ENCODE assay signal across 19 mouse cellular contexts in genomic region chr10:69640617-69641016, GRCm38 (mm10).
DNase-seq lines count a peak whose midpoint lies in the region; ATAC-seq and TF ChIP-seq lines count a peak whose summit lies in the region.
"Had no signal": no experiment of that assay in that cellular context is flagged by ENCODE, and none has a peak within 500 bp of the region (broad histone marks: within the 10 kb centered on the region; RNA-seq: fewer than 3 reads in every experiment).

No protein-coding gene starts in this region.

- 87% methylated on average over 4 of the region's 4 CpGs for WGBS in heart, adult 2 months
- WGBS in liver, postnatal 0 days (ENCODE audit: insufficient replicate concordance) = 74% methylated on average over 4 of the region's 4 CpGs

- H3K9me3 ChIP-seq in liver, postnatal 0 days (ENCODE audit: low read length) = no peaks in the 10 kb centered on the region
- no peaks in the 10 kb centered on the region for H3K9me3 ChIP-seq in ES-Bruce4 (replicated peaks; ENCODE audit: control insufficient read depth, insufficient read depth, low read length, poor library complexity, severe bottlenecking)
- H3K9me3 ChIP-seq: forebrain, embryonic 12.5 days; liver, embryonic 12.5 days; midbrain, embryonic 10.5 days had no signal

- no peaks in the 10 kb centered on the region; the same call in 1 of the 2 replicates for H3K36me3 ChIP-seq in heart, adult 2 months (ENCODE audit: control insufficient read depth, insufficient read depth, low read length)
- H3K36me3 ChIP-seq in liver, postnatal 0 days (replicated peaks; ENCODE audit: insufficient read depth, low read length) = no peaks in the 10 kb centered on the region
- H3K36me3 ChIP-seq in ES-Bruce4 (ENCODE audit: control insufficient read depth, insufficient read depth, low read length, poor library complexity, severe bottlenecking) = no peaks in the 10 kb centered on the region
- H3K36me3 ChIP-seq: forebrain, embryonic 12.5 days; liver, embryonic 12.5 days; midbrain, embryonic 10.5 days had no signal

- H3K4me2 ChIP-seq in liver, postnatal 0 days (ENCODE audit: low read depth, low read length) = no peak overlapping the region
- H3K4me2 ChIP-seq: forebrain, embryonic 12.5 days; liver, embryonic 12.5 days had no signal

- DNase-seq in heart, postnatal 4 days = peak; percentile 4
- no peak for DNase-seq in heart, adult 2 months
- no peak for DNase-seq in liver, postnatal 0 days
- DNase-seq in liver (no peak), A20 (ENCODE audit: low read depth, low spot score) (peak; percentile 21)
- DNase-seq in thymus, postnatal 25 days = no peak
- DNase-seq: cerebellum, adult 11-12 months; heart, adult 18-20 months; heart, postnatal 10 days; lung, postnatal 14 days; right cerebral cortex, postnatal 25 days; thymus, adult 18-20 months had no signal

- H3K79me2 ChIP-seq in heart, adult 2 months (replicated peaks; ENCODE audit: control insufficient read depth, insufficient read depth, low read length) = no peaks in the 10 kb centered on the region

- no peak for TF ChIP-seq EP300 in heart, adult 2 months (IDR thresholded peaks at IDR 0.05; ENCODE audit: insufficient read depth, low read depth, low read length)
- TF ChIP-seq EP300 in liver, postnatal 0 days (IDR thresholded peaks at IDR 0.05; ENCODE audit: low read depth) = no peak
- TF ChIP-seq EP300 in ES-Bruce4 (IDR thresholded peaks at IDR 0.05; ENCODE audit: insufficient read depth, low read depth, low read length) = no peak

- TF ChIP-seq CTCF in heart, adult 2 months (IDR thresholded peaks at IDR 0.05) = no peak
- 0 out of 2 replicates have a peak, but pooled peaks have one; percentile 9 for TF ChIP-seq CTCF in liver, postnatal 0 days (IDR thresholded peaks at IDR 0.05; ENCODE audit: low read depth)
- TF ChIP-seq CTCF in ES-Bruce4 (IDR thresholded peaks at IDR 0.05; ENCODE audit: low read depth, low read length) = peak; percentile 42

- no peak overlapping the region for H3K9ac ChIP-seq in heart, adult 2 months (ENCODE audit: low read depth, low read length)
- H3K9ac ChIP-seq in liver, postnatal 0 days (replicated peaks) = no peak overlapping the region
- H3K9ac ChIP-seq in ES-Bruce4 (ENCODE audit: low read depth, poor library complexity, severe bottlenecking) = no peak overlapping the region
- H3K9ac ChIP-seq: forebrain, embryonic 12.5 days; liver, embryonic 12.5 days had no signal

- no peaks in the 10 kb centered on the region for H3K27me3 ChIP-seq in heart, adult 2 months (ENCODE audit: control insufficient read depth, insufficient read depth, low read length)
- no peaks in the 10 kb centered on the region for H3K27me3 ChIP-seq in liver, postnatal 0 days (ENCODE audit: insufficient read depth, low read length)
- no peaks in the 10 kb centered on the region for H3K27me3 ChIP-seq in ES-Bruce4 (ENCODE audit: control insufficient read depth, insufficient read depth, low read length, poor library complexity, severe bottlenecking)
- H3K27me3 ChIP-seq: forebrain, embryonic 12.5 days; liver, embryonic 12.5 days had no signal

- ATAC-seq in liver, postnatal 0 days = no peak
- ATAC-seq in megakaryocyte progenitor cell, adult 5-6 weeks (replicated peaks; ENCODE audit: poor library complexity) = no peak
- ATAC-seq: CD4-positive, CD25-positive, alpha-beta regulatory T cell, adult 4 months; hindbrain, embryonic 16.5 days; liver, embryonic 12.5 days had no signal

- intact Hi-C loops in heart, adult 2 months (cut with DNase I) = no loop called here

- TF ChIP-seq POLR2A in heart, adult 2 months (IDR thresholded peaks at IDR 0.05; ENCODE audit: insufficient read depth, low read depth, low read length) = no peak
- no peak for TF ChIP-seq POLR2A in ES-Bruce4 (IDR thresholded peaks at IDR 0.05; ENCODE audit: insufficient read depth, low read length)

- H3K4me3 ChIP-seq in heart, adult 2 months = no peak overlapping the region
- no peak overlapping the region for H3K4me3 ChIP-seq in liver, postnatal 0 days (ENCODE audit: low read depth, low read length)
- H3K4me3 ChIP-seq in ES-Bruce4 (ENCODE audit: low read depth, low read length) = no peak overlapping the region
- H3K4me3 ChIP-seq: forebrain, embryonic 12.5 days; liver, embryonic 12.5 days; midbrain, embryonic 10.5 days had no signal

- H3K27ac ChIP-seq in heart, adult 2 months = no peak overlapping the region
- H3K27ac ChIP-seq in liver, postnatal 0 days (ENCODE audit: low read depth) = no peak overlapping the region
- H3K27ac ChIP-seq in ES-Bruce4 (ENCODE audit: insufficient read depth, low read length) = no peak overlapping the region
- H3K27ac ChIP-seq: forebrain, embryonic 12.5 days; liver, embryonic 12.5 days; midbrain, embryonic 10.5 days had no signal

- H3K4me1 ChIP-seq in heart, adult 2 months (ENCODE audit: control insufficient read depth, insufficient read depth, low read length) = peaks cover 11% of the 10 kb centered on the region
- no peaks in the 10 kb centered on the region for H3K4me1 ChIP-seq in liver, postnatal 0 days (ENCODE audit: insufficient read depth)
- H3K4me1 ChIP-seq in ES-Bruce4 (ENCODE audit: control insufficient read depth, insufficient read depth, low read length) = no peaks in the 10 kb centered on the region
- H3K4me1 ChIP-seq: liver, embryonic 12.5 days had no signal

Comparison
In these comparisons a context has a peak if more than half of its experiments do, and no peak if none do; other contexts are left out.
1. DNase-seq: peak in heart, postnatal 4 days (single experiment) and A20 (single experiment); none in heart, adult 2 months (0 of 2), liver, postnatal 0 days (single experiment), liver (single experiment) and thymus, postnatal 25 days (single experiment).